Mouse (Mus musculus) frontal cortex, adult (tissue): ENCODE measurements around the gene Srarp.

Experiments
- ATAC-seq: cut with Nextera tagmentation; 2 replicates; pipeline ENCODE4 v1.9.2; 2017; ENCODE audit warnings: mild to moderate bottlenecking, moderate library complexity, mixed read lengths; ENCODE audit not compliant: low TSS enrichment

Gene Srarp

GRCm38 (mm10) chr4:141389366-141390150 is 46.3 kb downstream of the Srarp start:
- no peak for ATAC-seq

- ATAC-seq: no peak
Observed at GRCm38 (mm10) chr4:141387933-141388332, 48.0 kb downstream of the Srarp start.

- no peak; the same call in 1 of the 2 replicates for ATAC-seq
Observed at GRCm38 (mm10) chr4:141387093-141387784, 48.7 kb downstream of the Srarp start.

GRCm38 (mm10) chr4:141386150-141386549 is 49.8 kb downstream of the Srarp start:
- ATAC-seq: no peak

GRCm38 (mm10) chr4:141385275-141385674 is 50.6 kb downstream of the Srarp start:
- ATAC-seq: no peak; the same call in 1 of the 2 replicates
